Mouse (Mus musculus): Measurements from ENCODE around the gene Man1a. TPM values are rescaled to one million over a fixed set of nuclear protein-coding genes. Genes with fewer than 3 reads are reported as not detected.

Gene Man1a
- total and polyA plus RNA-seq, 2 experiments from 2014 or later: 3.3 to 17.6 TPM

DNA sequence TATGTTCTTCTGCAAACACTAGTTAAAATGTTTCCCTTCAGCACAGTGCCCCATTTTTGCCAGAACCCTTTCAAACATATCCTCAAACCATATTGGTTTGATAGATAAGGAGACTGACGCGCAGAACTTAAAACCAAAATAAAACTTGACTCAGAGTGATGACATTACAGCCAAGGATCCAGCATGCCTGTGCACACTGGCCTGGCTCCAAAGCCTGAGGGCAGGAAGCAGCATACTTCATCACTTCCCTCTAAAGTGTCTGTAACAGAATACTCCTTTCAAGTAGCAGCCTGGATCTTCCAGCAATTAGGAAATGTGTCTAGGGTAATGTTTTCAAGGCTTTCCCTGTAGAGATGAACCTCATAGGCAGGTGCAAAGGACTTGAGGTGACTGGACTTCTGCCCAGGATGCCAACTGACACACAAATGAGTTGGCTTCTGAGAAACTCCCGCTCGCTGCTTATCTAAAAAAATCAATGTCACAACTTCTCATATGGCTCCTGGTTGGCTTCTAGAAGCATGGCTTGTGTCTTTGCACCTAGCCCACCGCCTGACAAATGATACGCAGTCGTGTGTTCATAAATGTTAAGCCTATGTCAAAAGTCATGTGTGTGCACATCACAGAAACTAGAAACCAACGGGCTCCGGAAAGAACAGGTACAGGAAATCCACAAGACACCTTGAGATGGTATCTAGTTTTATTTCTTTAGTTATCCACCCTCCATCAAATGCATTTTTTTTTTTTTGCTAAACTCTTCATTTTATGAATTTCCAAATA is 43.9 kb downstream of the Man1a start:
- TF ChIP-seq EP300 (IDR thresholded peaks at IDR 0.05; ENCODE audit: low read depth) (no peak), CTCF (IDR thresholded peaks at IDR 0.05; ENCODE audit: low read depth) (no peak)
- Histone ChIP-seq H3K36me3 (replicated peaks; ENCODE audit: control insufficient read depth, insufficient read depth, low read length) (peaks cover 14% of the 10 kb centered on the region), H3K27me3 (ENCODE audit: control insufficient read depth, insufficient read depth, low read length) (no peaks in the 10 kb centered on the region), H3K4me3 (ENCODE audit: low read depth, low read length) (no peak overlapping the region), H3K9ac (replicated peaks; ENCODE audit: low read depth, low read length) (no peak overlapping the region), H3K9me3 (replicated peaks; ENCODE audit: control insufficient read depth, low read length) (no peaks in the 10 kb centered on the region), H3K4me1 (ENCODE audit: control insufficient read depth, insufficient read depth) (peaks cover 9% of the 10 kb centered on the region), H3K27ac (ENCODE audit: low read depth) (peak overlapping the region; percentile 55), H3K4me2 (ENCODE audit: low read depth, low read length) (no peak overlapping the region)
- DNase-seq (ENCODE audit: low spot score) (peak; percentile 77), ATAC-seq (ENCODE audit: insufficient read depth, low read depth) (peak; percentile 81)
- 54% methylated on average over 9 of the region's 9 CpGs for WGBS

DNA sequence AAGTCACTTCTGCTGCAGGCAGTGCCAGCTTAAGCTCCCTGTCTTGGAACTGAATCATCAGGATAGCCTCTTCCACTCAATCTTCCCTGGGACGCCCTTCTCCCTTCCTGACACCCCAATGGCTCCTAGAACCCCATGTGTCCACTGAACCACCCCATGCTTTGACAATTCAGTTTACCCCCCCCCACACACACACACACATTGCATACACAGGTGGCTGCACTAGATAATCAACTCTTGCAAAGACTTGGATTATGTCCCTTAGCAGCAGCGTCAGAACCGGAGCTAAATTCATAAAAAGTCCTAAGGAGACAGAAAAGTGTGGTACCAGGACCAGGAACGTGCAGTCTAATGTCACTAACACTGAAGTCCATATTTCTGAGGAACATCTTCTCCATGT is 47.5 kb downstream of the Man1a start:
- Histone ChIP-seq H3K9ac (replicated peaks; ENCODE audit: low read depth, low read length) (no peak overlapping the region), H3K4me3 (ENCODE audit: low read depth, low read length) (no peak overlapping the region), H3K27me3 (ENCODE audit: control insufficient read depth, insufficient read depth, low read length) (no peaks in the 10 kb centered on the region), H3K4me2 (ENCODE audit: low read depth, low read length) (no peak overlapping the region), H3K27ac (ENCODE audit: low read depth) (no peak overlapping the region), H3K9me3 (replicated peaks; ENCODE audit: control insufficient read depth, low read length) (no peaks in the 10 kb centered on the region), H3K4me1 (ENCODE audit: control insufficient read depth, insufficient read depth) (peaks cover 14% of the 10 kb centered on the region), H3K36me3 (replicated peaks; ENCODE audit: control insufficient read depth, insufficient read depth, low read length) (peaks cover 14% of the 10 kb centered on the region)
- DNase-seq (ENCODE audit: low spot score): no peak
- ATAC-seq (ENCODE audit: insufficient read depth, low read depth): no peak
- TF ChIP-seq CTCF (IDR thresholded peaks at IDR 0.05; ENCODE audit: low read depth) (no peak), EP300 (IDR thresholded peaks at IDR 0.05; ENCODE audit: low read depth) (no peak)
- 93% methylated on average over 4 of the region's 4 CpGs for WGBS

DNA sequence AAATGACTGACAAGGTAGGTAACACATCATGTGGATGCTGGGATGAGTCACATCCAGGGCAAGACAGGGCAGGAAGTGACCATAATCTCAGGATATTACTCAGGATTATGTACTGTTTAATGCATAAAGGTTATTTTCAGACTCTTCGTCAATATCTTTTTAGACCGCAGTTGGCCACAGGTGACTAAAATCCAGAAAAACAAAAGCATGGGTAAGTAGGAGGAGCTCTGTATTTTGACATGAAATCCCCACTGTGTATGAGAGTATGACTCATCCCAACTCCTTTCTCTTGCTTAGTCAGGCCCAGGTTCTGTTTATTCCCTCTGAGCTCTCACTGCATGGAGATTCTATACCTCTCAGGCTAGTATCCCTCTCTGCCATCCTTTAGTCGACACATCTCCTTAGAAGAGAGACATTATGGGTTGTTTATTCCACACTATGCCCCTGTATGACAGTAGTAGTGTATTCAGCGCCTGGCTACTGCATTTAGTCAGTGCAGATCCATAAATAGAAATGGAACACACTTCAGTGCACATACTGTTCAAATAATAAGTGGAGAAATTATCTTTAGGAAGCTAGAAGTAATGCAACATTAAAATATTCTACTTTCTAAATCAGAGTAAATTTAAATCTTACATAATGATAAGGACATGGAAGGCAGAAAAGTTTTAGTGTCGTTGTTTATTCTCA is 49.5 kb downstream of the Man1a start:
- DNase-seq (ENCODE audit: low spot score) (no peak), ATAC-seq (ENCODE audit: insufficient read depth, low read depth) (peak; percentile 53; the same call in 1 of the 2 replicates)
- 50% methylated on average over 5 of the region's 5 CpGs for WGBS
- no peak overlapping the region for H3K4me3 ChIP-seq (ENCODE audit: low read depth, low read length)
- peak overlapping the region; percentile 72 for H3K27ac ChIP-seq (ENCODE audit: low read depth)
- H3K9me3 ChIP-seq (replicated peaks; ENCODE audit: control insufficient read depth, low read length): no peaks in the 10 kb centered on the region
- no peaks in the 10 kb centered on the region for H3K27me3 ChIP-seq (ENCODE audit: control insufficient read depth, insufficient read depth, low read length)
- peaks cover 14% of the 10 kb centered on the region for H3K36me3 ChIP-seq (replicated peaks; ENCODE audit: control insufficient read depth, insufficient read depth, low read length)
- TF ChIP-seq CTCF (IDR thresholded peaks at IDR 0.05; ENCODE audit: low read depth): no peak
- no peak for TF ChIP-seq EP300 (IDR thresholded peaks at IDR 0.05; ENCODE audit: low read depth)
- H3K4me1 ChIP-seq (ENCODE audit: control insufficient read depth, insufficient read depth): peaks cover 10% of the 10 kb centered on the region
- H3K4me2 ChIP-seq (ENCODE audit: low read depth, low read length): no peak overlapping the region; the same call in 1 of the 2 replicates
- no peak overlapping the region for H3K9ac ChIP-seq (replicated peaks; ENCODE audit: low read depth, low read length)

DNA sequence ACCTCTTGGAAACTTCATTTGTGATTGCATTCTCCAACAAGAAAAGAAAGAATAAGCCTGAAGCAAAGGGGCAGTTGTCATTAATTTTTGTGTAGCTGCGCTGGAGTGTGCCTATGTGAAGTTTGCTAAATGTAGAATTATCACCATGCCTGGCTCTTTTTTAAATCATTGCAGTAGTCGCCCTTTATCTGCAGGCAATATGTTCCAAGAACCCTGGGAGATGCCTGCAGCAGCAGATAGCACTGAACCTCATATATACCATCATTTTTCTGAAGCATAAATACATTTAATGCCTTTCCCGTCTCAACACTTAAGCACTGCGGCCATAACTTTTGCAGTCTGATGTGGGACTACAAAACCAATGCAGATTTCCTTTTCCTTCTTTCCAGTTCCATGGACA is 50.3 kb downstream of the Man1a start:
- Histone ChIP-seq H3K27me3 (ENCODE audit: control insufficient read depth, insufficient read depth, low read length) (no peaks in the 10 kb centered on the region), H3K4me1 (ENCODE audit: control insufficient read depth, insufficient read depth) (peaks cover 10% of the 10 kb centered on the region), H3K4me3 (ENCODE audit: low read depth, low read length) (no peak overlapping the region), H3K4me2 (ENCODE audit: low read depth, low read length) (no peak overlapping the region), H3K9ac (replicated peaks; ENCODE audit: low read depth, low read length) (no peak overlapping the region), H3K36me3 (replicated peaks; ENCODE audit: control insufficient read depth, insufficient read depth, low read length) (peaks cover 14% of the 10 kb centered on the region), H3K27ac (ENCODE audit: low read depth) (no peak overlapping the region), H3K9me3 (replicated peaks; ENCODE audit: control insufficient read depth, low read length) (no peaks in the 10 kb centered on the region)
- no peak for DNase-seq (ENCODE audit: low spot score)
- 81% methylated on average over 4 of the region's 4 CpGs for WGBS
- TF ChIP-seq CTCF (IDR thresholded peaks at IDR 0.05; ENCODE audit: low read depth) (no peak), EP300 (IDR thresholded peaks at IDR 0.05; ENCODE audit: low read depth) (no peak)
- ATAC-seq (ENCODE audit: insufficient read depth, low read depth): no peak

DNA sequence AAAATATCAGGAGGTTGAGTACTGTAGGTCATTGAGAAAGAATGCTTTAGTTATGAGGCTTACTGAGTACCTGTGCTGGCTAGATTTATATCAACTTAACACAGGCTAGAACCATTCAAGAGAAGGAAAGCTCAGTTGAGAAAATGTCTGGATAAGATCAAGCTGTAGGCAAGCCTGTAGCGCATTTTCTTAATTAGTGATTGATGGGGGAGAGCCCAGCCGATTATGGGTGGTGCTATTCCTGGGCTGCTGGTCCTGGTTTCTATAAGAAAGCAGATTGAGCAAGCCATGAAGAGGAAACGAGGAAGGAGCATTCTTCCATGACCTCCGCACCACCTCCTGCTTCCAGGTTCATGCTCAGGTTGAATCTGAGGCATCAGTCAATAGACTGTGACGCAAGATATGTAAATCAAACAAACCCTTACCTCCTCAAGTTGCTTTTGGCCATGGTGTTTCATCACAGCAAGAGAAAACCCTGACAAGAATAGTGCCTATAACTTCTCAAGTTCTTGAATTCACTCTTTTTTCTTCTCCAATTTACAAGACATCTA is 58.4 kb downstream of the Man1a start:
- no peak for TF ChIP-seq EP300 (IDR thresholded peaks at IDR 0.05; ENCODE audit: low read depth)
- no peak for TF ChIP-seq CTCF (IDR thresholded peaks at IDR 0.05; ENCODE audit: low read depth)
- Histone ChIP-seq H3K4me1 (ENCODE audit: control insufficient read depth, insufficient read depth) (peaks cover 5% of the 10 kb centered on the region), H3K4me2 (ENCODE audit: low read depth, low read length) (no peak overlapping the region), H3K9ac (replicated peaks; ENCODE audit: low read depth, low read length) (no peak overlapping the region), H3K9me3 (replicated peaks; ENCODE audit: control insufficient read depth, low read length) (no peaks in the 10 kb centered on the region), H3K27ac (ENCODE audit: low read depth) (no peak overlapping the region), H3K27me3 (ENCODE audit: control insufficient read depth, insufficient read depth, low read length) (no peaks in the 10 kb centered on the region), H3K36me3 (replicated peaks; ENCODE audit: control insufficient read depth, insufficient read depth, low read length) (no peaks in the 10 kb centered on the region), H3K4me3 (ENCODE audit: low read depth, low read length) (no peak overlapping the region)
- no peak for ATAC-seq (ENCODE audit: insufficient read depth, low read depth)
- 76% methylated on average over 5 of the region's 5 CpGs for WGBS
- no peak for DNase-seq (ENCODE audit: low spot score)

Data from heart, postnatal 0 days (tissue).